Mouse (Mus musculus) heart, postnatal 0 days (tissue): ENCODE measurements around the gene Klf13.

Experiments
- CTCF ChIP-seq: IDR thresholded peaks from 2 replicates; pipeline ENCODE4 v1.5.1; 2016; ENCODE audit warnings: antibody characterized with exemption, control low read depth, low read depth
- EP300 ChIP-seq: IDR thresholded peaks from 2 replicates; pipeline ENCODE4 v1.6.1; 2016; ENCODE audit warnings: antibody characterized with exemption, low read depth

DNA sequence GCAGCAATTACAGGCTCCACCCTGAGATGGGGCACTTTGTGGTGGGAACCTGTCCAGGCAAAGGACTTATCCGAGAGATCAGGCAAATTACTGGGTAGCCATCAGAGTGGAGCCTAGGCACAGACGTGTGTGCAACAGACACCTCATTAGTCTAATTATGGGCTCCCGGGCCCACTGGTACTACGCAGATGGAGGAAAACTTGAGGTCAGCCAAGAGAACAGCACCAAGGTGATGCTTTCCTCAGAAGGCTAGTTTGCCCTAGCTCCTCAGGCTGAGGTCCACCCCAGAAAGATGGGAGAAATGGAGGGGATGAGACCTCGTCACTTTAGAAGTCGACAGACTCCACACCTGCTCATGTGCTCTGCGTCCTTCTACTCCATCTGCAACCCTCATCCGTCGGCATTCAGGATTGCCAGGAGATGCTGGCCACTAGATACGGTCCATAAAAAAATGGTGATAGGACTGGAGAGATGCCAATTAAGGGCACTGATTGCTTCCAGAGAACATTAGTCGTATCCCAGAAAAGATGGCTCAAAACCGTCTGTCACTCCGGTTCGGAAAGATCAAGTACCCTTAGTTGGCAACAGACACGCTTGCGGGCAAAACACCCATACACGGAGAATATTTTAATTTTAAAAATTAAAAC, 80.8 kb downstream of the Klf13 start:
- TF ChIP-seq CTCF (no peak), EP300 (no peak; the same call in 1 of the 2 replicates)
